Mouse (Mus musculus) hindbrain, embryonic 14.5 days (tissue): ENCODE results near the gene Pth1r. TPM values are rescaled to one million over a fixed set of nuclear protein-coding genes. Genes with fewer than 3 reads are reported as not detected.
A peak's percentile ranks its signal among the peaks of the same experiment; 100 is the strongest.

Experiments used
- ATAC-seq: fragments of 200-750 bp; cut with Nextera tagmentation; 2 replicates; pipeline ENCODE4 v1.8.0; 2017; ENCODE audit warnings: moderate number of reproducible peaks, mild to moderate bottlenecking, moderate TSS enrichment, moderate library complexity; ENCODE audit not compliant: low FRiP score
- DNase-seq: peaks from one replicate; pipeline ENCODE4 v3.0.0-alpha.2; 2015; ENCODE audit warnings: low spot score
- H3K27ac ChIP-seq: fragments of 300-500 bp; sonication (generic); 2 replicates; pipeline ENCODE4 v1.5.1; 2014; ENCODE audit warnings: mild to moderate bottlenecking, moderate library complexity
- H3K27me3 ChIP-seq: fragments of 300-500 bp; sonication (generic); 2 replicates; pipeline ENCODE4 v1.6.1; 2014; ENCODE audit warnings: mild to moderate bottlenecking, low read length, mixed read lengths; ENCODE audit not compliant: control insufficient read depth, insufficient read depth
- H3K36me3 ChIP-seq: fragments of 300-500 bp; sonication (generic); replicated peaks from 2 replicates; pipeline ENCODE4 v1.6.1; 2014; ENCODE audit not compliant: control insufficient read depth, insufficient read depth
- H3K4me1 ChIP-seq: fragments of 300-500 bp; sonication (generic); replicated peaks from 2 replicates; pipeline ENCODE4 v1.6.1; 2014; ENCODE audit warnings: antibody characterized with exemption, low read length, mixed read lengths; ENCODE audit not compliant: control insufficient read depth, insufficient read depth
- H3K4me2 ChIP-seq: fragments of 300-500 bp; sonication (generic); replicated peaks from 2 replicates; pipeline ENCODE4 v1.6.1; 2014; ENCODE audit warnings: mild to moderate bottlenecking, moderate library complexity
- H3K4me3 ChIP-seq: fragments of 300-500 bp; sonication (generic); replicated peaks from 2 replicates; pipeline ENCODE4 v1.5.1; 2014; ENCODE audit warnings: mild to moderate bottlenecking, low read length
- H3K9ac ChIP-seq: fragments of 300-500 bp; sonication (generic); 2 replicates; pipeline ENCODE4 v1.6.1; 2014
- H3K9me3 ChIP-seq: fragments of 300-500 bp; sonication (generic); 2 replicates; pipeline ENCODE4 v1.6.1; 2016; ENCODE audit warnings: low read length; ENCODE audit not compliant: control insufficient read depth
- WGBS: fragments of 180-500 bp; shearing (Covaris S2); extraction: QIAGEN DNeasy Blood & Tissue Kit; methylation state at CpG from one replicate; pipeline ENCODE4 v1.1.7; 2014; 5-methylcytosine and 5-hydroxymethylcytosine counted together
- polyA plus RNA-seq: library from polyadenylated mRNA; unstranded; fragments of >200 nt; fragmentation: Nextera tagmentation; extraction: Ambion mirVana; gene quantifications from 2 replicates; pipeline ENCODE4 v1.2.1, GENCODE M21; 2014

The Pth1r gene
- polyA plus RNA-seq, 1 experiment from 2014 or later: 12.8 TPM

DNA sequence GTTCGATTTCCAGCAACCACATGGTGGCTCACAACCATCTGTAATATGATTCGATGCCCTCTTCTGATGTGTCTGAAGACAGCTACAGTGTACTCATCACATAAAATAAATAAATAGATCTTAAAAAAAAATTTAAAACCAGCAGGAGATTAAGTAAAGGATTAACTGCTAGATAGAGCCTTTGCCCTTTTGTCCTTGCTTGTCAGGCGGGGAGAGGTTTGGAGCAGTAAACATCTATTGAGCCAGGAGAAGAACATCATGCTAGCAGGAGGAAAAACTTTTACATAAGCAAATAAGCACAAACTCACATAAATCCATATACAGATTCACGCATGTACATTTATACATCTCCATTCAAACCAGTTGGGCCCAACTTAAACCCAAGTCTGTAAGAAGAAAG lies 34.4 kb downstream of the Pth1r start:
- Histone ChIP-seq H3K9me3 (no peaks in the 10 kb centered on the region), H3K4me1 (no peaks in the 10 kb centered on the region), H3K4me3 (no peak overlapping the region), H3K27me3 (no peaks in the 10 kb centered on the region), H3K4me2 (no peak overlapping the region), H3K9ac (no peak overlapping the region), H3K27ac (no peak overlapping the region), H3K36me3 (peaks cover 43% of the 10 kb centered on the region)
- ATAC-seq (no peak), DNase-seq (no peak)
- 94% methylated on average over 4 of the region's 4 CpGs for WGBS

DNA sequence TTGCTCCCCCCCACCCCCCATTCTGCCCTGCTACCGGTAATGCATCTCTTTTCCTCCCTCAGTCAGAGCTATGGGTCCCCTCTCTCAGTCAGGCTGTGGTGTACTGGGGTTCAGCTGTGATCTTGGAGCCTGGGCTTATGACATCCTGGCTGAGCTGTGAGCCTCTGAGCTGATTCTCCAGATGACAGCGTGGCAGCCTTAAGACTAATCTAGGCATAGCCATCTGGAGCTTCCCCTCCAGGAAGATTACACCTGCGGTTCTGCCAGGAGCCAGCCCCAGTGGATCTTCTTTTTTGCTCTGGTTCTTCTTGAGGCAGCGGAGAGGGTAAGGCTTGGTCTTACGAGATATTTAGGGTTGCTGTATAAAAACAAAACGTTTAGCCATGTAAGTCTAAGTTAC lies 34.9 kb downstream of the Pth1r start:
- no peak overlapping the region for H3K27ac ChIP-seq
- no peak for ATAC-seq

DNA sequence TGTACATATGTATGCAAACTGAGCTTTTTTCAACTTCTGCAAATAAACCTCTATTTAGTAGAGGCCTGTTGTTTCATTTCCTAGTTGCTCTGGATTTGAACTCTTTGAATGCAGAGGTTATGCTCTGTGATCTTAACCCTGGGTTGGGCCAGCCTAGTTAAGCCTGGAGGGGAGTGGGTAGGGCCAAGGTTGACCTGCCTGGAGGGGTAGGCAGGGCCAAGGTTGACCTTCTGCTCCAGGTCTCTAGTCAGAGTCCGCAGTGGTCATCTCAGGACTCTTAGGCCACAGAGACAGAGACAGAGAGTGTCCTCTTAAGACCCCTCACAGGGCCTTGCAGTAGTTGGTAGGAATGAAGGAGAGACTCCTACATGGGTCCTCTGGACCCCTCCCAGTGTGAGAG lies 35.4 kb downstream of the Pth1r start:
- DNase-seq (no peak), ATAC-seq (no peak)
- Histone ChIP-seq H3K9me3 (no peaks in the 10 kb centered on the region), H3K4me2 (no peak overlapping the region), H3K27ac (no peak overlapping the region), H3K27me3 (no peaks in the 10 kb centered on the region), H3K9ac (no peak overlapping the region), H3K4me1 (no peaks in the 10 kb centered on the region), H3K36me3 (peaks cover 42% of the 10 kb centered on the region), H3K4me3 (no peak overlapping the region)
- 100% methylated on average over 1 of the region's 1 CpGs for WGBS

More for the DNA sequence above, 34.9 kb downstream of the Pth1r start:
- WGBS: 94% methylated on average over 6 of the region's 6 CpGs
- no peak for DNase-seq
- Histone ChIP-seq H3K27me3 (no peaks in the 10 kb centered on the region), H3K9ac (no peak overlapping the region), H3K4me3 (no peak overlapping the region), H3K9me3 (no peaks in the 10 kb centered on the region), H3K36me3 (peaks cover 43% of the 10 kb centered on the region), H3K4me1 (no peaks in the 10 kb centered on the region), H3K4me2 (no peak overlapping the region)

DNA sequence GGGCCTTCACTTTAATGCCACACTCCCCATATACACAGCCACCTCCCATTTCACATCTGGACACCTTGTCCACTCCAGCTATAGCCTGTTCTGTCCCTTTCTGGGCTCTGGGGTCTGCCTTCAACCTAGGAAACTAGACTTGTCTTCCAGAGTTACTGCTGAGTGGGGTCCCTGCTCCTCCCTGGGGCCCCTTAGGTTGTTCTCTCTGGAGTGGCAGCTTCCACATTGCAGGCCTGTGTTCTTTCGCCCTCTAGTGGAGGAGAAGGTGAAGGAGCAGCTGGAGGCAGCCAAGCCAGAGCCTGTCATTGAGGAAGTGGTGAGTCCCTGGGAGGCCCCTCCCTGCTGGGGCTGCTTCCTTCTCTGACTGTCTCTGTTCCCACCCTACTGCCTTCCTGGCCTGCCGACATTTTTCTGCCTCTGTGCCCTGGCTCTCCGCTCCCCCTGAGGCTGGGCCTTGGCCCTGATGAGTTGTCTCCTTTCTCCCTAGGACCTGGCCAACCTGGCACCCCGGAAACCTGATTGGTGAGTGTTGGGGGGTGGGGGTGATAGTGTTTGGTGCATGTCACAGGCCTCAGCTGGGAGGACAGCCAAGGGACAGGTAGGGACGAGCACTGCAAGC lies 37.2 kb downstream of the Pth1r start:
- no peak overlapping the region for H3K4me2 ChIP-seq
- no peak overlapping the region for H3K9ac ChIP-seq
- peaks cover 33% of the 10 kb centered on the region for H3K36me3 ChIP-seq
- H3K4me1 ChIP-seq: no peaks in the 10 kb centered on the region
- ATAC-seq (peak; percentile 77), DNase-seq (peak; percentile 79)
- WGBS: 48% methylated on average over 5 of the region's 5 CpGs
- no peak overlapping the region for H3K27ac ChIP-seq
- no peak overlapping the region for H3K4me3 ChIP-seq
- H3K27me3 ChIP-seq: no peaks in the 10 kb centered on the region
- H3K9me3 ChIP-seq: no peaks in the 10 kb centered on the region

DNA sequence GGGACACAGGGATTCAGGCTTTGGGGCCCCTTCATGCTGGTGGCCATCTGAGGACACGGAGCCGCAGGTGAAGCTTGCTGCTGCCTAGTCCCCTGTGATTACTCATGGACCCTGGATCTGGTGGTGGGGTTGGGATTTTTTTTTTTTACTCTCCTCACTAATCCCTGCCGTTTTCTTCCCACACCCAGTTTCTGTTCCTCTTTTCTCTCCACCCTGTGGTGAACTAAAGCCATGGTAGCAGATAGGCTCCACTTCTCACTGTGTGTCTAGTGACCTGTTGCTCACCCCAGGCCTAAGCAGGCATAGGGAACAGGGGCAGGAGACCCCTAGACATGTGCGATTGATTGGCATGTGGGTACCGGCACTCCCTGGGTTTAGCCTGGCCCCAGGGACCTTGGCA lies 40.2 kb downstream of the Pth1r start:
- no peak for ATAC-seq
- WGBS: 87% methylated on average over 5 of the region's 5 CpGs
- Histone ChIP-seq H3K27ac (no peak overlapping the region), H3K27me3 (no peaks in the 10 kb centered on the region), H3K4me2 (no peak overlapping the region), H3K36me3 (peaks cover 7% of the 10 kb centered on the region), H3K4me3 (no peak overlapping the region), H3K9ac (no peak overlapping the region), H3K9me3 (no peaks in the 10 kb centered on the region), H3K4me1 (no peaks in the 10 kb centered on the region)
- DNase-seq: no peak

DNA sequence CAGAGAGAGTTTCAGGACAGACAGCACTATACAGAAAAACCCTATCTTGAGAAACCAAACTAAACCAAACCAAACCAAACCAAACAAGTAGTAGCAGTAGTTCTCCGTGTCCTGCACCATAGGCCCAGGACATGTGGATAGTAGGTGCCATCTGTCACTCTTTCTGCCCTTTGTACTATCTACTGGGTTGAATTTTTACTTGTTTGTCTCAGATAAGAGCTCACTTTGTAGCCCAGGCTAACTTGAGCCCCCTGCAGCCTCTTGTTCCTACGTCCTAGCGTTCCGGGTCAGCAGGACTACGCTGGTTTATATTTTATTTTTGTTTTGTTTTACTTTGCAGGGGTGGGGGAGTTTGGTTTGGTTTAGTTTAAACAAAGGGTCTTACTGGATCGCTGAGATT lies 43.0 kb downstream of the Pth1r start:
- ATAC-seq: no peak
- 89% methylated on average over 6 of the region's 6 CpGs for WGBS
- no peak overlapping the region for H3K4me2 ChIP-seq
- H3K9me3 ChIP-seq: no peaks in the 10 kb centered on the region
- H3K27ac ChIP-seq: no peak overlapping the region
- DNase-seq: no peak
- no peak overlapping the region for H3K4me3 ChIP-seq
- H3K36me3 ChIP-seq: no peaks in the 10 kb centered on the region; the same call in 1 of the 2 replicates
- no peaks in the 10 kb centered on the region for H3K27me3 ChIP-seq
- no peak overlapping the region for H3K9ac ChIP-seq
- no peaks in the 10 kb centered on the region for H3K4me1 ChIP-seq

DNA sequence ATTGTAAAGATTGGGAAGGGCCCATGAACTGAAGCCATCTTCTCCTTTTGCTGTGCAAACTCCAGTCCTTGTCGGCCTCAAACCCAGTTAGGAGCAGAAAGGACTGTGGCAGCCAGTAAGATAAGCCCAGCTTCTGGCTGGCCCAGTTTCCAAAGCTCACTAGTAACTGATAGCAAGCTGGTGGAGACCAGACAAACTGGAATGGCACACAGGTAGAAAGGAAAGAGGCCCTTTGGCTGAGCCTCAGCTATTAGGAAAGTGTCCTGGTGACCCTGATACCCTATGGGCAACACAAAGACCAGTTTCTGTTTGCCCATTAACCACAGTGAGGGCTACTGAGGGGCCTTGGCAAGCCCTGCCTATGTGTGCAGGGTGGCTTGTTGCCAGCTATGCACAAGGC lies 44.1 kb downstream of the Pth1r start:
- Histone ChIP-seq H3K9me3 (no peaks in the 10 kb centered on the region), H3K4me2 (no peak overlapping the region), H3K27ac (no peak overlapping the region), H3K4me1 (no peaks in the 10 kb centered on the region), H3K4me3 (no peak overlapping the region), H3K27me3 (no peaks in the 10 kb centered on the region), H3K9ac (no peak overlapping the region), H3K36me3 (no peaks in the 10 kb centered on the region; the same call in 1 of the 2 replicates)
- no peak for DNase-seq
- 85% methylated on average over 1 of the region's 1 CpGs for WGBS
- ATAC-seq: no peak

DNA sequence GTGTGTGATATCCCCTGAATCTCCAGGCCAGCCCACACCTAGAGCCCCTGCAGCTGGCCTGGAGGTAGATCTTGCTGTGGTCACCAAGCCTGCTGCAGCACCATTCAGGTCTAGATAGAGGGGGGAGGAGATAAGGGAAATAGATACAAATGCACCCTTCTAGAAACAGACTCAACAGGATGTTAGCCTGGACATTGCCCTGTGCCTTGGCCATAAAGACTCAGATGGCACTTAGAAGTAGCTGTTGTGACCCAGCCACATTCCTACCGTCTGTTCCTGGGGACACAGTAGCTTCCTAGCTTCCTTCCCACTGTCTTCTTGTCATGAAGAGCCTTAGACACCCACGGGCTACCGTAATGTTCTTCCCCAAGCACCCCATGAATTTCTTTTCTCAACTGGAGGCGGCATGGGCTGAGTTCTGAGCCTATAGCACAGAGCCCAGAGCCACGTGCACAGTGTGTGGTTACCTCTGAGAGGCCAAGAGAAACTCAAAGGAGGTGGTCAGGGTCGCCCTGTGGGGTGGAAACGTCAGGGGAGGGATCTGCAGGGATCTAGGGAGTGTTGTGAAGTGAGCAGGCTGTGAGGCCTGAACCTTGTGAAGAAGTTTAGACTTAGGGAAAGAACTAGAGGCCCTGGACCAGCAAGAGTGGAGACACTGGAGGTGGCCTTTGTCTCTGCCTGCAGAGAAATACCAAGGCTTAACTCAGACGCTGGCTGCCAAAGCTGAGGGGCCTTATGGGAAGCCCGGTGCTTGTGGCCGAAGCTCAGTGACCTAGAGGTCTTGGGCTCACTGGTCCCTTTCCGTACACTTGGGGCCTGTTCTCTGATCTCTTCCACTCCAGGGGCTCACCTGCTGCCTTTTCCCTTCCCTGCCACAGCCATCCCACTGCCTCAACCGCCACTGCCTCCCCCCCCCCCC lies 45.6 kb downstream of the Pth1r start:
- DNase-seq: no peak
- no peaks in the 10 kb centered on the region for H3K9me3 ChIP-seq
- H3K4me2 ChIP-seq: no peak overlapping the region
- no peaks in the 10 kb centered on the region for H3K4me1 ChIP-seq
- ATAC-seq: no peak
- H3K9ac ChIP-seq: no peak overlapping the region
- no peaks in the 10 kb centered on the region; the same call in none of the 2 replicates for H3K36me3 ChIP-seq
- WGBS: 79% methylated on average over 11 of the region's 12 CpGs
- no peak overlapping the region for H3K4me3 ChIP-seq
- H3K27me3 ChIP-seq: no peaks in the 10 kb centered on the region
- no peak overlapping the region for H3K27ac ChIP-seq

DNA sequence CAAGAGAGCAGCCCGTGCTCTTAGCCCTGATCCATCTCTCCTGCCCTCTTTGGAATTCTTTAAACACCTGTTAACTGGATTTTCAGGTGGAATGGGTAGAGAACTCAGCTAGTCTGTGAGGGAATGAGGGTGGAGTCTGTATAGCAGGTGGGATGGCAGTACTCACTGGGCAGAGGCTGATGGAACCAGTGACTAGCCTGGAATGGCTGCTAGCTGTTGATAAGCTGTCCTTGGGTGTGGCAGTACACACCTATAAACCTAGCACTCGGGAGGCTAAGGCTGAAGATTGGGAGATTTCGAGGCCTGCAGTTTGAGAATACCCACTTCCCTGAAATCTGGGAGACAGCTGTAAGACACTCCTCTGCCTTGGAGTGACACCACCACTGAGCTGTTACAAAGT lies 47.4 kb downstream of the Pth1r start:
- no peaks in the 10 kb centered on the region for H3K4me1 ChIP-seq
- ATAC-seq (no peak), DNase-seq (no peak)
- H3K4me2 ChIP-seq: no peak overlapping the region
- H3K27ac ChIP-seq: no peak overlapping the region
- H3K36me3 ChIP-seq: peaks cover 3% of the 10 kb centered on the region
- no peak overlapping the region for H3K9ac ChIP-seq
- H3K27me3 ChIP-seq: no peaks in the 10 kb centered on the region
- WGBS: 91% methylated on average over 3 of the region's 3 CpGs
- H3K9me3 ChIP-seq: no peaks in the 10 kb centered on the region
- no peak overlapping the region for H3K4me3 ChIP-seq
